Mouse (Mus musculus) gastrocnemius, postnatal 10 days (tissue): ENCODE results near the gene Plekhg1. TPM values are rescaled to one million over a fixed set of nuclear protein-coding genes. Genes with fewer than 3 reads are reported as not detected.

ENCODE experiments used
- DNase-seq: peaks from one replicate; pipeline ENCODE4 v3.0.0; 2021; ENCODE audit warnings: mixed read lengths
- total RNA-seq, 2 experiments: library from RNA; stranded (reverse); gene quantifications; 2 replicates each; pipeline ENCODE4 v1.2.3; 2021

Gene Plekhg1
- total RNA-seq, 2 experiments from 2014 or later: 13.3 to 16.3 TPM

DNA sequence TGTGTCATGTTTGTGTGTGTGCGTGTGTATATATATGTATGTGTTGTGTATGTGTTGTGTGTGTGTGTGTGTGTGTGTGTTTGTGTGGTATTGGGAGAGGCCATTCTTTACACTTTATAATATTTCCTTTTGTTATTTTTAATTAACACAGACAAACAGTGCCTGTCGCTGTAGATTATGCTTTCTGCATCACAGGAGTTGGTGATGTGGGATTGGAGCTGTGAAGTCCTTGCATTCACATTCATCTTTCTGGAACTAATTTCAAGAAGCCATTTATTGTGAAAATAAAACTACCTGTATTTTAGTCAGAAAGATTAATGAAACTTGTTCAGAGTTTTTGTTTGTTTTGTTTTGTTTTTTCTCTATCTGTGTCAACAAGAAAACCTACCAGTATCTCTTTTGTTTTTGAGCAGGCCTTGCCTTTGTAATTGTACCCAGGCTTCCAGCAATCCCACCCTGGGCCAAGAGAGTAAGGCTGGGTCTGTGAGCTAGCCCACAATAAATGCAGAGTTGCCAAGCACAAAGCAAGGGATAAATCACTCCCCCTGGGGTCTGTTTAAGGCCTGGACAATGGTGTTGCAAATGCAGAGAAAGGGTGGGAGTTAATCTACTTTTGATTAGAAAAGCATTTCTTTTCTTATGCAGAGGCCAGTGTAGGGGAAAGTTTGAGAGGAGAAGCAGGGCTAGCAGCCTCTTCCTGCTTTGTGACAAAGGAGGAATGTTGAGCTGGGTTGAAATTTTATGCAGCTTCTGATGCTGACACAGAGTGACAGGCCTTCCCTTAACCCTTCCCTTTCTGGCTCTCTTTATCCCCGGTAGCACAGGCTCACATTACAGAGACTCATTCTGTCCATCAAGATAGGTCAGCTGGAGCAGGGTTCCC lies 151.5 kb downstream of the Plekhg1 start:
- DNase-seq: no peak

DNA sequence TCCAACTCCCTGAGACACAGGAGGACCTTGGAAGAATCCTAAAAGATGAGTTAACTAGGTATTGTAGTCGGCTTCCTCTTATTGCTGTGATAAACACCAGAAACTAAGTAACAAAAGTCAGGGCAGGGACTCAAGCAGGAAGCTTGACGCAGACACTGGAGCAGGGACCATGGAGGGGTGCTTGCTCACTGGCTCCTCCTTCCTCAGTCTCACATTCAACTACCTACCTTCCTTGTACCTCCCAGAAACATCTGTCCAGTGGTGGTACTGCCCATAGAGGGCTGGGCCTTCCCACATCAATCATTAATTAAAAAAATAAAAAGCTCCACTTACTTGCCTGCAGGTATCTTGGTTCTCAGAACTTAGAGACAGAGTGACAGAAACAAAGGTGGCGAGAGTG lies 152.2 kb downstream of the Plekhg1 start:
- DNase-seq: no peak

GRCm38 (mm10) chr10:3898068-3898467 lies 157.9 kb downstream of the Plekhg1 start:
- DNase-seq: no peak

- DNase-seq: no peak
These were observed 160.3 kb downstream of the Plekhg1 start for GRCm38 (mm10) chr10:3900416-3900956.

GRCm38 (mm10) chr10:3905747-3906146 lies 165.6 kb downstream of the Plekhg1 start:
- no peak for DNase-seq

DNA sequence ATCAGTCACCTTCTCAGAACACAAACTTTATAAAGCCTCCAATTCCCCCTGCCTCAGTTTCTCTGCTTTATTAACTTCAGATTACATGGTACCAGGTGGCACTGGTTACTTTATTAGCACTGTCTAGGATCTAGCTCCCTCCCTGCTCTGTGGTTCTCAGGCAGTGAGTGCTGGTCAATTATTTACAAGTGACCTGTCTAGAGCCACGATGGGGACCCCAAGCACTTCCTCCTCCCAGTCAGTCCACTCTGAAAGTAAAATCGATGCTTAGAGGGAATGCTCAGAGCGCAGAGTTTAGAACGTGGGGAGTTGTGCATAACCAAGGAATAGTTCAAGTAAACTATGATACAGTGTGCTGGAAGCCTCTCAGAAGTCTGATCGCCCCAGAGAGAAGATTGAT lies 173.9 kb downstream of the Plekhg1 start:
- no peak for DNase-seq

- no peak for DNase-seq
These were observed 180.4 kb downstream of the Plekhg1 start for GRCm38 (mm10) chr10:3920368-3921152.

- no peak for DNase-seq
These were observed 187.9 kb downstream of the Plekhg1 start for GRCm38 (mm10) chr10:3928008-3928545.

DNA sequence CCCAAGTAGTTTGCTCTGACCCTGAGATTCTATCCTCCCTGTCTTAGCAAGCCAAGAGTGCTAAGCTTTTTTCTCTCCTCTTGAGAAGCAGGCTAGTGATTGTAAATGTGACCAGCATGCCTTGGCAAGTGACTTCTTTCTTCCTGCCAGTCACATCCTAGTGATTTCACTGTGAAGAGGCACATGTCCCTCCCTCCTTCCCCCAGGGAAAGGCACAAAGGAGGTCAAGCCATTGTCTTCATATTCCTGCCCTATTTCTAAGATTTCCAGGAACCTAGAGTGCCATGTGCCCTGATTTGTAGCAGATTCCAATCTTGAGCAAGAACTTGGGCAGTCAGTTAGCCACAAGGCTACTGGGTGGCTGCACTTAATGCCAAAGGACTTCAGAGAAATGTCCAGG lies 191.7 kb downstream of the Plekhg1 start:
- DNase-seq: no peak

- no peak for DNase-seq
These were observed 193.3 kb downstream of the Plekhg1 start for GRCm38 (mm10) chr10:3933311-3933940.

GRCm38 (mm10) chr10:3936864-3937263 lies 196.7 kb downstream of the Plekhg1 start:
- DNase-seq: no peak

GRCm38 (mm10) chr10:3939895-3940595 lies 199.9 kb downstream of the Plekhg1 start:
- DNase-seq: no peak

- DNase-seq: no peak
These were observed 200.4 kb downstream of the Plekhg1 start for GRCm38 (mm10) chr10:3940596-3940975.

- no peak for DNase-seq
These were observed 201.0 kb downstream of the Plekhg1 start for GRCm38 (mm10) chr10:3941054-3941757.

DNA sequence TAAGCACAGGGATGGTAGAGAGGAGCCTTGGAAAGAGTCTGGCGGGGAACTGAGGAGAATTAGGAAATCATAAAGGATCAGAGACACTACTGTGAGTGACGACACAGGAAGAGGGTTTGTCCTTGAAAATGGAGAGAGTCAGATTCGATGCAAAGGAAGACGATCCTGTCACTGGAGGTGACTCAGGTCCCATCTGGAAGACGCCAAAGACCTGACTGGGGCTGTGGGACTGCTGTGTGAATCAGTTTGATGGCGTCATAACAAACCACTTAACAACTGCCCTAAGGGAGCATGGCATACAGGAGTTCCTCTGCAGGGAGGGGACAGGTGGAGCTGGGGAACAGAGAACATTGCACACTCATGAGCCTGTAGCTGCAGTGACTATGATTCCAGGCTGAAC lies 202.1 kb downstream of the Plekhg1 start:
- no peak for DNase-seq

- DNase-seq: peak; percentile 68
These were observed 203.6 kb downstream of the Plekhg1 start for GRCm38 (mm10) chr10:3943492-3944395.

DNA sequence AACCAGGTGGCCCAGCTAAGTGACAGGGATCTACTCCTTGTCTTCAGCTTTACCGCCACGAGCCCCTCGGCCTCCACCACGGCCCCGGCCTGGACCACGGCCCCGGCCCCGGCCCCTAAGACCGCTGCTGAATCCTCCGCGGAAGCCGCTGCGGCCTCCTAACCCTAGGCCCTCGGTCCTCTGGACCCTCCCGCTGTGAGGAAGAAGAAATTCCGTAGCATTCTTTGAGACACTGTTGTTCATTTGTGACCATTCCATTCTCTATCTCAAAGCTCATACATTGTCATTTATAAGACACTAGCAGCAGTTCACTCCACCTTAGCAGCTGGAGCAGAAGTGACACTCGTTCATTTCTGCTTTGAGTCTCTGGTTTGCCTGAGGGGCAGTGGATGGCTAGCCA lies 206.7 kb downstream of the Plekhg1 start:
- no peak for DNase-seq

- no peak for DNase-seq
These were observed 207.2 kb downstream of the Plekhg1 start for GRCm38 (mm10) chr10:3947346-3947745.

- DNase-seq: no peak
These were observed 209.1 kb downstream of the Plekhg1 start for GRCm38 (mm10) chr10:3949306-3949705.

- no peak for DNase-seq
These were observed 216.3 kb downstream of the Plekhg1 start for GRCm38 (mm10) chr10:3956471-3956870.
